ENCODE assay signal across 30 mouse cellular contexts in the genomic region with DNA sequence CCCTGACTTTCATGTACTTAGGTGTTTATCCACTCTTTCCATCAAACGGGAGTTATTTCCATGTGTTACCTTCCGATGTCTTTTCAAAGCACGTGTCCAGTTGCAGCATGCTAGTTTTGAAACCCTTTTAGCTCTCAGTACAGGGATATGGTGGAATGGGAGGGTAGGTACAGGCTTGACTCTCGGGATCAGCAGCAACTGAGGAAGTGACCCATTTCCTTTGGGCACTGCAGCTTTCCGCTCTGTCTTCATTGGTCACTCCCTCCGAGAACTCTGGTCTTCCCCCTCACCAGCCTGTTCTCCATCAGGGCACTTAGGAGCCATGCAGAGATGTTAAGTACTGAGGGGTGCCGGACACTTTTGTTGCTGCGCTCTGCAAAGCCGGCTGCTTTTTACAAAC.
DNase-seq lines count a peak whose midpoint lies in the region; ATAC-seq lines count a peak whose summit lies in the region.
"Had no signal": no experiment of that assay in that cellular context is flagged by ENCODE, and none has a peak within 500 bp of the region (broad histone marks: within the 10 kb centered on the region; RNA-seq: fewer than 3 reads in every experiment).

No protein-coding gene starts in this region.

- no peak overlapping the region for H3K4me3 ChIP-seq in limb, embryonic 11.5 days (ENCODE audit: low read depth, low read length)
- no peak overlapping the region for H3K4me3 ChIP-seq in limb, embryonic 10.5 days
- no peak overlapping the region for H3K4me3 ChIP-seq in neural tube, embryonic 12.5 days
- no peak overlapping the region for H3K4me3 ChIP-seq in neural tube, embryonic 15.5 days (replicated peaks)
- H3K4me3 ChIP-seq: embryonic facial prominence, embryonic 12.5 days; heart, adult 2 months; hindbrain, embryonic 10.5 days; layer of hippocampus, adult 2 months; left cerebral cortex, adult 2 months; lung, embryonic 15.5 days; megakaryocyte, embryonic 14.5 days; midbrain, embryonic 12.5 days; myocyte had no signal

- no peak overlapping the region for H3K9ac ChIP-seq in limb, embryonic 11.5 days (ENCODE audit: low read length)
- no peak overlapping the region for H3K9ac ChIP-seq in neural tube, embryonic 12.5 days
- H3K9ac ChIP-seq in neural tube, embryonic 15.5 days (replicated peaks) = no peak overlapping the region
- H3K9ac ChIP-seq: embryonic facial prominence, embryonic 12.5 days; liver, embryonic 14.5 days; lung, embryonic 15.5 days; midbrain, embryonic 12.5 days had no signal

- peak; percentile 51 for DNase-seq in heart, adult 11 months
- no peak for DNase-seq in heart, adult 9 months (ENCODE audit: low spot score in 2 of 2)
- no peak for DNase-seq in limb, embryonic 11.5 days (ENCODE audit: low spot score)
- no peak for DNase-seq in limb, embryonic 10.5 days (ENCODE audit: low spot score)
- DNase-seq in left cerebral cortex, adult 9 months (ENCODE audit: low spot score in 2 of 2) = no peak
- DNase-seq: adrenal gland, postnatal 10 days; cerebellum, adult 8-10 months; cerebellum, postnatal 25 days; gastrocnemius, postnatal 14 days; heart, adult 2 months; heart, postnatal 14 days; kidney, adult 18-20 months; kidney, postnatal 36 days; liver; right cerebral cortex, postnatal 25 days; thymus, postnatal 25 days had no signal

- no peaks in the 10 kb centered on the region for H3K36me3 ChIP-seq in limb, embryonic 11.5 days (ENCODE audit: control insufficient read depth, insufficient read depth, low read length)
- H3K36me3 ChIP-seq in limb, embryonic 10.5 days = no peaks in the 10 kb centered on the region
- H3K36me3 ChIP-seq in neural tube, embryonic 12.5 days = no peaks in the 10 kb centered on the region
- H3K36me3 ChIP-seq in neural tube, embryonic 15.5 days = no peaks in the 10 kb centered on the region
- H3K36me3 ChIP-seq: embryonic facial prominence, embryonic 12.5 days; hindbrain, embryonic 10.5 days; lung, embryonic 15.5 days; midbrain, embryonic 12.5 days had no signal

- ATAC-seq in limb, embryonic 11.5 days (ENCODE audit: insufficient number of reproducible peaks, low FRiP score, low TSS enrichment, low read depth) = 0 out of 2 replicates have a peak, but pooled peaks have one; percentile 21
- ATAC-seq in neural tube, embryonic 12.5 days (ENCODE audit: low FRiP score, low read depth) = 0 out of 2 replicates have a peak, but pooled peaks have one; percentile 27
- ATAC-seq in neural tube, embryonic 15.5 days (ENCODE audit: low FRiP score) = no peak; the same call in 1 of the 2 replicates
- ATAC-seq: forebrain, embryonic 14.5 days; hindbrain, embryonic 16.5 days; Patski had no signal

- H3K27ac ChIP-seq in limb, embryonic 11.5 days (replicated peaks; ENCODE audit: low read depth, low read length) = no peak overlapping the region
- H3K27ac ChIP-seq in limb, embryonic 10.5 days = no peak overlapping the region
- no peak overlapping the region for H3K27ac ChIP-seq in neural tube, embryonic 12.5 days
- no peak overlapping the region for H3K27ac ChIP-seq in neural tube, embryonic 15.5 days (replicated peaks)
- H3K27ac ChIP-seq: embryonic facial prominence, embryonic 12.5 days; heart, adult 2 months; hindbrain, embryonic 10.5 days; layer of hippocampus, adult 2 months; left cerebral cortex, adult 2 months; liver, embryonic 14.5 days; lung, embryonic 15.5 days; midbrain, embryonic 12.5 days had no signal

- H3K27me3 ChIP-seq in limb, embryonic 11.5 days (ENCODE audit: control insufficient read depth, insufficient read depth, low read length) = no peaks in the 10 kb centered on the region
- H3K27me3 ChIP-seq in limb, embryonic 10.5 days (ENCODE audit: low read depth, poor library complexity, severe bottlenecking) = no peaks in the 10 kb centered on the region
- H3K27me3 ChIP-seq in neural tube, embryonic 12.5 days (replicated peaks) = no peaks in the 10 kb centered on the region
- H3K27me3 ChIP-seq in neural tube, embryonic 15.5 days (replicated peaks) = peaks cover 3% of the 10 kb centered on the region; the same call in 1 of the 2 replicates
- H3K27me3 ChIP-seq: embryonic facial prominence, embryonic 12.5 days; lung, embryonic 15.5 days; megakaryocyte, embryonic 14.5 days; midbrain, embryonic 12.5 days had no signal

- 73% methylated on average over 9 of the region's 9 CpGs for WGBS in limb, embryonic 11.5 days
- WGBS in limb, embryonic 10.5 days = 87% methylated on average over 9 of the region's 9 CpGs
- WGBS in neural tube, embryonic 12.5 days = 77% methylated on average over 9 of the region's 9 CpGs
- 70% methylated on average over 9 of the region's 9 CpGs for WGBS in neural tube, embryonic 15.5 days

- H3K4me2 ChIP-seq in limb, embryonic 11.5 days (ENCODE audit: low read depth, severe bottlenecking) = no peak overlapping the region
- H3K4me2 ChIP-seq in neural tube, embryonic 12.5 days (replicated peaks) = no peak overlapping the region
- H3K4me2 ChIP-seq in neural tube, embryonic 15.5 days = no peak overlapping the region
- H3K4me2 ChIP-seq: embryonic facial prominence, embryonic 12.5 days; lung, embryonic 15.5 days; midbrain, embryonic 12.5 days had no signal

- H3K9me3 ChIP-seq in limb, embryonic 11.5 days (ENCODE audit: control insufficient read depth, low read length) = no peaks in the 10 kb centered on the region
- H3K9me3 ChIP-seq in limb, embryonic 10.5 days (replicated peaks) = no peaks in the 10 kb centered on the region
- H3K9me3 ChIP-seq in neural tube, embryonic 12.5 days = no peaks in the 10 kb centered on the region
- no peaks in the 10 kb centered on the region for H3K9me3 ChIP-seq in neural tube, embryonic 15.5 days (replicated peaks)
- H3K9me3 ChIP-seq: embryonic facial prominence, embryonic 12.5 days; hindbrain, embryonic 10.5 days; lung, embryonic 15.5 days; megakaryocyte, embryonic 14.5 days; midbrain, embryonic 12.5 days had no signal

- H3K4me1 ChIP-seq in limb, embryonic 11.5 days (ENCODE audit: control insufficient read depth, insufficient read depth, low read length) = no peaks in the 10 kb centered on the region
- H3K4me1 ChIP-seq in limb, embryonic 10.5 days = peaks cover 8% of the 10 kb centered on the region
- H3K4me1 ChIP-seq in neural tube, embryonic 12.5 days = 0 out of 2 replicates have a peak, but pooled peaks cover 2% of the 10 kb centered on the region
- H3K4me1 ChIP-seq in neural tube, embryonic 15.5 days = no peaks in the 10 kb centered on the region
- H3K4me1 ChIP-seq: embryonic facial prominence, embryonic 12.5 days; hindbrain, embryonic 10.5 days; lung, embryonic 15.5 days; megakaryocyte, embryonic 14.5 days; midbrain, embryonic 12.5 days had no signal
